Mouse (Mus musculus): Measurements from ENCODE around the gene Aimp1. TPM values are rescaled to one million over a fixed set of nuclear protein-coding genes. Genes with fewer than 3 reads are reported as not detected.

Aimp1 gene
- polyA plus RNA-seq, 1 experiment = 35.9 TPM

- H3K4me1 ChIP-seq (ENCODE audit: control insufficient read depth, insufficient read depth, insufficient read length, low read length) = no peaks in the 10 kb centered on the region
These were observed 47.1 kb downstream of the Aimp1 start for GRCm38 (mm10) chr3:132637080-132637479.

GRCm38 (mm10) chr3:132633261-132633660, 50.9 kb downstream of the Aimp1 start:
- no peak overlapping the region for H3K4me3 ChIP-seq (ENCODE audit: insufficient read depth, low read depth, low read length)
- no peaks in the 10 kb centered on the region for H3K4me1 ChIP-seq (ENCODE audit: control insufficient read depth, insufficient read depth, insufficient read length, low read length)
- H3K27ac ChIP-seq (replicated peaks; ENCODE audit: low read depth, low read length) = no peak overlapping the region

More at GRCm38 (mm10) chr3:132637080-132637479, 47.1 kb downstream of the Aimp1 start:
- Histone ChIP-seq H3K4me3 (ENCODE audit: insufficient read depth, low read depth, low read length) (no peak overlapping the region), H3K27ac (replicated peaks; ENCODE audit: low read depth, low read length) (no peak overlapping the region)

GRCm38 (mm10) chr3:132629601-132630239, 54.5 kb downstream of the Aimp1 start, which contains the start of gene Gimd1:
Gene Gimd1, plus strand, starts transcription at chr3:132629820.
- no peak within 1 kb of the TSS for H3K4me3 ChIP-seq (ENCODE audit: insufficient read depth, low read depth, low read length)
- H3K27ac ChIP-seq (replicated peaks; ENCODE audit: low read depth, low read length) = no peak within 1 kb of the TSS

GRCm38 (mm10) chr3:132628741-132629140, 55.4 kb downstream of the Aimp1 start:
- Histone ChIP-seq H3K4me3 (ENCODE audit: insufficient read depth, low read depth, low read length) (no peak overlapping the region), H3K4me1 (ENCODE audit: control insufficient read depth, insufficient read depth, insufficient read length, low read length) (no peaks in the 10 kb centered on the region), H3K27ac (replicated peaks; ENCODE audit: low read depth, low read length) (no peak overlapping the region)

More at GRCm38 (mm10) chr3:132629601-132630239, 54.5 kb downstream of the Aimp1 start, which contains the start of gene Gimd1:
- H3K4me1 ChIP-seq (ENCODE audit: control insufficient read depth, insufficient read depth, insufficient read length, low read length) = no peaks in the 10 kb centered on the region

Other genes starting within 250 kb of the Aimp1 start
- not detected in 2 replicates for gene Gimd1, start 54.5 kb downstream of the Aimp1 start, polyA plus RNA-seq (2012; ENCODE audit: insufficient read depth, insufficient read length, missing spikeins)
- 9.2 and 9.6 TPM in 2 replicates for gene Tbck, start 226 bp downstream of the Aimp1 start, polyA plus RNA-seq (2012; ENCODE audit: insufficient read depth, insufficient read length, missing spikeins)

Measured in brown adipose tissue, adult 24 weeks (tissue).